Mouse (Mus musculus) heart, adult 2 months (tissue): Measurements from ENCODE around the gene Sema3g.

Source experiments
- CTCF ChIP-seq: fragments of 200-600 bp; IDR thresholded peaks from 2 replicates; pipeline ENCODE4 v1.8.1; 2022; ENCODE audit warnings: antibody characterized with exemption, mild to moderate bottlenecking, moderate library complexity
- EP300 ChIP-seq: fragments of 200-500 bp; IDR thresholded peaks from 2 replicates; pipeline ENCODE4 v1.6.1; 2011; ENCODE audit warnings: low read depth, low read length, control low read depth; ENCODE audit not compliant: insufficient read depth
- POLR2A ChIP-seq: fragments of 200-500 bp; IDR thresholded peaks from 2 replicates; pipeline ENCODE4 v1.6.1; 2011; ENCODE audit warnings: mild to moderate bottlenecking, low read depth, low read length, control low read depth; ENCODE audit not compliant: insufficient read depth

GRCm38 (mm10) chr14:31171821-31172220 is 45.8 kb upstream of the Sema3g start:
- no peak for TF ChIP-seq EP300
- TF ChIP-seq CTCF = no peak
- no peak for TF ChIP-seq POLR2A
